Mouse (Mus musculus) lung, adult 2 months (tissue): ENCODE data around the gene Tlk1.

ENCODE experiments used
- CTCF ChIP-seq: fragments of 200-500 bp; IDR thresholded peaks from 2 replicates; pipeline ENCODE4 v1.5.1; 2011; ENCODE audit warnings: mild to moderate bottlenecking, low read length, control low read depth; ENCODE audit not compliant: insufficient read depth
- POLR2A ChIP-seq: fragments of 200-500 bp; IDR thresholded peaks from 2 replicates; pipeline ENCODE4 v1.6.1; 2011; ENCODE audit warnings: low read depth, mild to moderate bottlenecking, control low read depth, low read length, borderline replicate concordance; ENCODE audit errors: extremely low read depth

GRCm38 (mm10) chr2:70835641-70836305 is 10.2 kb upstream of the Tlk1 start:
- no peak for TF ChIP-seq CTCF
- TF ChIP-seq POLR2A: no peak
